Mouse (Mus musculus) heart, adult 8-10 months (tissue): ENCODE data around the gene Zc3h12c. TPM values are rescaled to one million over a fixed set of nuclear protein-coding genes. Genes with fewer than 3 reads are reported as not detected.
A peak's percentile ranks its signal among the peaks of the same experiment; 100 is the strongest.
"Not testable (repeated sequence)": the region's sequence is repeated elsewhere in the genome, so short reads cannot be mapped to it uniquely, and the experiment has no call there.

Experiments
- DNase-seq: peaks from one replicate; pipeline ENCODE4 v3.0.0; 2022; ENCODE audit warnings: low spot score
- microRNA-seq: library from miRNA; unstranded; fragments of <30 nt; microRNA quantifications from one replicate; pipeline ENCODE4 v1.2.0, GENCODE M21; 2022
- total RNA-seq, 4 experiments: library from RNA; stranded (reverse); gene quantifications; 2 replicates each; pipeline ENCODE4 v1.2.4; 2022

The Zc3h12c gene
- total RNA-seq, 4 experiments from 2014 or later, result 8.2 to 9.2 (median 8.7) TPM

DNA sequence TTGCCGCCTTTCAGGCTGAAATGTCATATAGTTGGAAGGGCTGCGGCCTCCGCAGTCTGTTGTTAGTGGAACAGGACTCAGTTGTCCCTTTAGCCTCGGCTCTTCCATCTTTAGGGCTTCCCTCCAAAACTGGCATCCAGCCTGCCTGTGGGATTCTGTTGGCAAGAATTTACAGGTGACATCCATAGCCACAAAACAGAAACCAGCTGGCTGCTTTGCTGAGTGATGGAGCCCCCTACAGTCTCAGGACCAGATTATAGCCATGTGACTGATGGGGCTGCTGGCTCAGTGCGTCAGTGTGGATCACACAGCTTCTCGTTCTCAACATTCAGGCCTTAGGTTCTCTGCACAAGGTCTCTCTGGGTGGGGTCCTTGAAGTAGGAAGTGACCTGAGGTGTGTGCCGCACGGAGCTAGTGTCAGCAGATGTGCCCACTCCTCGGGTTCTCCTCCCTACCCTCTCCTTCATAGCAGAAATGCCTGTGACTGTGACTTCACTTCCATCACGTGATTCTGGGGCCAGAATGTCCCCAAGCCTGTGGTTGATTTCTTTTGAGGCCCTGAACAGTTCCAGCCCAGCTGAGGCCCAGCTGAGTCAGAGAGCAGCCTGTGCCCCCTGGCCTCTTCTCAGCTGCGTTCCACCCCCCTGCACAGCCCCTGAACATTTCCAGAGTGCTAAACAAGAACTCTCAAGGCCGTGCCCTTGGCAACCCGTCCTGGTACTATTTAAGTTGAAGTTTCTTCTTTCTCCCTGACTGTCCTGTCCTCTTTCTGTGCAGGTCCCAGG is 66.1 kb downstream of the Zc3h12c start:
- DNase-seq, result no peak

DNA sequence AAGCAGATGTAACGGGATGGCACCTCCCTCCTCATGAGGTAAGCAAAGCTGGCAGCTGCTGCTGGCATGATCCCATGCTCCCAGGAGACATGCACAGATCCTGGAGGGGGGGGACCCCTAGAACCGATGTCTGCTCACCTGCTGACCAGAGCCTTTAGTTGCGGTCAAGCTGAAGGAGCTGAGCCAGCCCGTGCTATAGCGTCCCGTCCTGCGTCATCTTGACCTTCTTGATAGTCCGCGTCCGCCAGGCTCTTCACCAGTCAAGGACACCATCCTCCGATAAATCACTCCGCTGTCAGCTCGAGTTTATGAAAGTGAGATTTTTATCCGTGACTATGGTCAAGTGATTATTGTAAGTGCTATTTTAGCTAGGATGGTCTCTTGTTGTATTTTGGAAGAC is 67.9 kb downstream of the Zc3h12c start:
- no peak for DNase-seq

DNA sequence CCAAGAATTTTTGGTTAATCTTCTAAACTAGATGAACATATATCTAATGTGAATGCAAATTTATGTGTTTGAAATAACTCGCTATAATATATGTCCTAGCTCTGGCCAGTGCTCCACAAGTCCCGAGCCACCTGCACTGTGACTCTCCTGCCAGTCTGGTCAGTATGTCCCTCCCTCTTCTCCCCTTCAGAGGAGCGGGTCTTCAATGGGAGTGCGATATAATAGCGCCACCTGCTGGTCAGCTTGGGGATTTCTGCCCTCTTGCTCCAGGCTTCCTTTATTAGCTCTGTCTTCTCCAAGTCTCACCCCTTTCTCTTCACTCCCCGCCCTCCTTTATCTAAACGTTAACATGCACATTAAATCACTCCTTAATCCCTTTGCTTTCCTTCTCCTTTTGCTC is 69.8 kb downstream of the Zc3h12c start:
- DNase-seq, result peak; percentile 80

DNA sequence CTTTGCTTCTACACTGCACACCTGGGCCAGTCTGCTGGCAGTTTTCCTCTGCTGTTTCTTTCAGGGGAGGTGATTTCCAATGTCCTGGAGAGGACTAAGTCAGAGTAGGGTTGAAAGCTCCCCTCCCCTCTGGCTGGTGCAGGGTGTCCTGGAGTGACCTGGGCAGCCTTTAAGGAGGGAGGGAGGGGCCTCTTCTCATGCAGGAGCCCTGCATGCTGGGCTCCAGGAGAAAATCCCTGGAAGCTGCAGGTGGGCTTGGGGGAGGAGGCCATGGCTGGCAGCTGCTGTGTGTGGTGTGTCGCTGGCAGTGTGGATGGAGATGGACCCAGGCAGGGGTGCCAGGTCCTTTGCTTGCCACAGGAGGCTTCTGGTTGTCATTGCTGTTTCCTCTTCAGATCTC is 71.0 kb downstream of the Zc3h12c start:
- no peak for DNase-seq

DNA sequence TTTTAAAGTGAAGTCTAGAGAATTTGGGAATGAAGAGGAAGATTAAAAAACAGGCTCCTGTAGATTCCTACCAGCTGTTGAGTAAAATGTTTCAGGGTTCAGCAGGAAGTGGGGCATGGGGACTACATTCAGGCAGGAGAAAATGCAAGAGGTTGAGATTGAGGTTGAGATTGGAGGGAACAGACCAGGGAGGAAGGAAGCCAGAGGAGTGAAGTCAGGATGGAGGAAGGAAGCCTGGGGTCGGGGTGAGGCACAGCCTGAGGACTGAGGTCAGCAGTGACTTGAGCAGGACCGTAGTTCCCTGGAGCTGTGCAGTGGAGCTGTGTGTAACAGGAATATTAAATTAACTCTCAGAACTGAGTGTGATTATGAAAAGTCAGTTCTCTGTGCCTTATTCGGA is 72.7 kb downstream of the Zc3h12c start:
- no peak for DNase-seq

DNA sequence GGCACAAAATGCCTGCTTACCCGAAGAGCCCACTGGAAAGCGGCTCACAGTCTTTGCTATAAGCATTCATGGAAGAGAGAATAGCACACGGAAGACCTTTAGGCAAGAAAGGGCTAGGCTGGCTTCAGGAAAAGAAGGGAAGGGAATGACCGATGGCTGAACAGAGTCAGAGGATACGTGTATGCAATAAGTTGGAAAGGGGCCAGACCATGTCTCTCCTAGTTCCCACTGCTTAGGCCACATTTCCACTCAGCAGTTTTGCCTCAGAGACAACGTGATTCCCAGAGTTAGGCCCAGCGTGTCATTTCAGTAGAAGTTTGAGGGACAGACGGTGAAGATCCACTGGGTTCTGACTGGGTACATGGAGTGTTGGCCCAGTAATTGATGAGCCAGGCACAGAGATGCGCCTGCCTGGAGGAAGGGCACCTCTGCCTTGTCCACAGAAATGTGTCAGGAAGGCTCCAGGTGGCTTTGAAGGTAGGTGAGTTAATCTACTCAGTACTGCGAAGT is 73.8 kb downstream of the Zc3h12c start:
- DNase-seq, result peak; percentile 19

DNA sequence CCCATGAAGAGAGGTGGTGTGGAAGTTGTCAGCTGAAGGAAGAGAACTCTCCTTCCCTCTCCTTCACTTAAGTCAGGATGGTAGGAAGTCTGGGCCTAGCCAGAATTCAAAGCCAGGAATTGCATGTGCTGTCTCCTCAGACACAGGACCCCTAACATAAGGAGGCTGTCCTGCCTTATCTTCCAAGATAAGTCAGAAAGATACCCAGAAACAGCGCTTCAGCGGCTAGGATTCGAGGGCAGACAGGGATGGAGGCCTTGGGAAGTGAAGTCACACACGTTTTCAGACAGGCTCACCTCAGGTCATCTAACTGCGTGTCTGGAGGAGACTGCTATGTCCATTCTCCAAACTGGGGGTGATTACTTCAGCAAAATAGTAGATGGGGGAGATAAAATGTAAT is 74.4 kb downstream of the Zc3h12c start:
- no peak for DNase-seq

DNA sequence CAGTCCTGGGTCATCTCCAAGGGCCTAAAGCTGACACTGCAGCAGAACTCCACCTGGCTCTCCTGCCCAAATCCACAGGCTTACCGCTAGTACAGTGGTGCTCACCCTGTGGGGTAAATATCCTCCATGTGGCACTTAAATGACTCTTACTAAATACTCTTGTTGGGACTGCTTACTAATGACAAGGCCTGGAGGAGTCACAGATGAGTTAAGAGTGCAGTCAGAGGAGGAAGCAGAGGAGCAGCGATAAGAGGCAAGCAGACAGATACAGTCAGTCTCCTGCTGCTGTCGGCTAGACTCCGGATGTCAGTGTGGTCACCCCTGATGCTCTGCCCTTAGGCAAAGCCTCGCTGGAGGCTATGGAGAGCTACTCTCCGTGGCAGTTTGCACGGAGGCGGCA is 75.3 kb downstream of the Zc3h12c start:
- no peak for DNase-seq

DNA sequence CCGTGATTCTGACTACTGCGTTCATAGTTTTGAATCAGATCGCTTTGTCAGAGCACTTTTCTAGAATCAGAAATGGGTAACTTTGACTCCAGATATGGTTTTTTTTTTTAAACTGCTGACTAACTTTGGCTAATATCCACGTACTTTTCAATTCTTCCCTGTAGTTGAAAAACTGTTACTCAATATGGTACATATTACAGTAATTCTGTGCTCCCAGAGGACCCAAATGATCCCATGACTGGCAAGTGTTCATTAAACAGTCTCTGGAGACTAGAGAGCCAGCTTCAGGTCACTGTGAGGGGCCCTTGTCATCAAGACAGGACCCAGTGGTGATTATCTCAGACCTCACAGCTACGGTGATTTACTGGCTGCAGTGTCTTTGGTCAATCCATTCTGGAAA is 76.1 kb downstream of the Zc3h12c start:
- DNase-seq, result no peak

DNA sequence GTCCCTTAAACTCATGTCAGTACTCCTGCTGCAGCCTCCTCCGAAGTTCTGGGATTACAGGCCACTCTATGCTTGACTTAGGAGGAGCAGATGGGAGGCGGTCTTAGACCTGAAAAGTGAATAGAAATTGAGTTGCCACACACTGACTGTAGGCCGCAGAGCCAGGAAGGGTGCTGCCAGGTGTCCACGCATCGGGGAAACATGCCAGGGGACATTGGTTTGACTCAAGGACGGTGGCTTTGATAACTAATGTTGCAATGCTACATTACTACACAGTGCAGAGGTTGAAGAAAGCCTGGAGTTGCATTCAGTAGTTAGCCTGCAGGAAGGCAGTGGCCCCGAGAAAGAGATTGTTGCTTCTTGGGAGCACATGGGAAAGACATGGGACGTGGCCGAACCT is 76.6 kb downstream of the Zc3h12c start:
- DNase-seq, result no peak

DNA sequence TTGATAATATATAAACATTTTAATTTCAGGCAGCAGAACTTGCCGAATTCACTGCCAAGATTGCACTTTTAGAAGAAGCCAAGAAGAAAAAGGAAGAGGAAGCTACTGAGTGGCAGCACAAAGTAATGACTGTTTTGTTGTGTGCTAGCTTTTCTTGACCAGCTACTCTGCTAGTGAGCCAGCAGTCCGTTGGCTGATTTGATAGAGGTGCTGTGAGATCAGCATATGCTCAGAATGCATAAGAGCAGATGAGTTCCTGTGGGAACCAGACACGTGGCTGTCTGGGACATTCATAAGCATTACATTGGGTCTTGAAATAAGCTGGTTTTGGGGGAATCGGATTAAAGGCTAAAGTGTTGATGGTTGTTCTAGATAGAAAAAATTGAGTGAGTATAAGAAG is 86.0 kb downstream of the Zc3h12c start:
- DNase-seq, result no peak

DNA sequence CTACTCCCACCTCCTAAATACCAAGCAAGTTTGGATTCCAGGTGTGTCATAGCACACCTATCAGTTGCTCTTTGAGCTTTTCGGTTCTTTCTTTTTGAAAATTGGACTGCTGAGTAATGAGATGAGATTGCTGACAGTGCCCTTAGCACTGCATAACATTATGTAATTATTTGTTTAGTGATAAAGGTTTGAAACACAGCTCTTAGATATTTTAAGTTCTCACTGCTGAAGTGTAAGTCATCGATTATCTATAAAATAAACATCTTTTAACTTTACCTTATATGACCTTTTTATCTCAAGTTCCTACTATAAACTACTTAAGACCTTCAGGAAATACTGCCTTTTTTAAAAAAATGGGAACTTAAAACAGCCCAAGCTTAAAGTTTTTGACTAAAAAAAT is 86.4 kb downstream of the Zc3h12c start:
- DNase-seq, result no peak

DNA sequence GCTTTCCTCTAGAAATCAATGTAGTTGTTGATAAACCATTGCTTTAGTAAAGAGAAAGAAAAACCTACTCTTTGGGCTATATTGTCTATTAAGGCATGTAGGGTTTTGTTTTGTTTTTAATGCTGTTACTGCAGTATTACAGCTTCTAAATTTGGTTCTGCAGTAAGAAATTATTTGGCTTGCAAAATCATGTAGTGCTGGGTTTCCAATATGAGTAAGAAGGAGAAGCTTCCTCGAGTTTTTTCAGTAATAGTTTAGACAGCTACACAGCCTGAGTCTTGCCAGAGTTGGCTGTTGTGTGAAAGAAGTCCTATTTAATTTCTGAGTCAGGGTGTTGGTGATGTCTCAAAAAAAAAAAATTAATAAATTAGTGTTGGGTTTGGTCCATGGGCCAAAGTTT is 90.7 kb downstream of the Zc3h12c start:
- DNase-seq, result no peak

DNA sequence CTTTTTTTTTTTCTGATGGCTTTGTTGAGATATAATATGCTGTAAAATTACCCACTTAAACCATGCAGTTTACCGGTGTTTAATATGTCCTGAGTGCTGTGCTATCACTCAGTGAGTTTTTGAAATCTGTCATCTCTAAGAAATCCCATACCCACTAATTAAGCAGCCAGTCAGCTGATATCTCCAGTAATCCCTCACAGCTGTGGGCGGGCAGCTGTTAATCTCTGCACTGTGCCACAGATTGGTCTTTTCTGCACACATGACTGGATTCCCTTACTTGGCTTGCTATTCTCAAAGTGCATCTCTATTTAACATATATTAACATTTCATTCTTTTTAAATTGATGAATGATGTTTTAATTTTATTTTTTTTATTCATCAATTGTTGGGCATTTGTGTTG is 92.3 kb downstream of the Zc3h12c start:
- no peak for DNase-seq

DNA sequence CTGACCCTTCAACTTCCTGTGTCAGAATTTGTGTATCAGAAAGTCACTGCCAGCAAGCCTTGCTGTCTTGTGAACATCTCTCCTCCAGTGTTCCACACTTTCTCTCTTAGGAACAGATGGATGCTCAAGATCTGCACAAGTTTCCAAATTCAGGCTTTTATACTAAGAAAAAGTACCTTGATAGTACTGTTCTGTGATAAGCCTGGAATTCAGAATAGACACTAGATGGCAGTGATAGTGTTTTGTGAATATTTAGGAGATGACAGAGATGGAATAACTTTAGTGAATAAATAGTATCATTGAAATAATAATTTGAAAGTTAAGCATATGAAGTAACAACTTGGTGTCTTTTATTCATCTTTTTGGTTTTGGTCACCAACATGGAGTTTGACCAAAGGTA is 96.2 kb downstream of the Zc3h12c start:
- DNase-seq, result no peak

DNA sequence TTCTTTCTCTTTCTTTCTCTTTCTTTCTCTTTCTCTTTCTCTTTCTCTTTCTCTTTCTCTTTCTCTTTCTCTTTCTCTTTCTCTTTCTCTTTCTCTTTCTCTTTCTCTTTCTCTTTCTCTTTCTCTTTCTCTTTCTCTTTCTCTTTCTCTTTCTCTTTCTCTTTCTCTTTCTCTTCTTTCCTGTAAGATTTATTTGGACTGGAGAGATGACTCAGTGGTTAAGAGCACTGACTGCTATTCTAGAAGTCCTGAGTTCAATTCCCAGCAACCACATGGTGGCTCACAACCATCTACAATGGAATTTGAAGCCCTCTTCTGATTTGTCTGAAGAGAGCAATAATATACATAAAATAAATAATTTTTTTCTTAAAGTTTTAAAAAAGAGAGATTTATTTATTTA is 97.0 kb downstream of the Zc3h12c start:
- not testable (repeated sequence) for DNase-seq

DNA sequence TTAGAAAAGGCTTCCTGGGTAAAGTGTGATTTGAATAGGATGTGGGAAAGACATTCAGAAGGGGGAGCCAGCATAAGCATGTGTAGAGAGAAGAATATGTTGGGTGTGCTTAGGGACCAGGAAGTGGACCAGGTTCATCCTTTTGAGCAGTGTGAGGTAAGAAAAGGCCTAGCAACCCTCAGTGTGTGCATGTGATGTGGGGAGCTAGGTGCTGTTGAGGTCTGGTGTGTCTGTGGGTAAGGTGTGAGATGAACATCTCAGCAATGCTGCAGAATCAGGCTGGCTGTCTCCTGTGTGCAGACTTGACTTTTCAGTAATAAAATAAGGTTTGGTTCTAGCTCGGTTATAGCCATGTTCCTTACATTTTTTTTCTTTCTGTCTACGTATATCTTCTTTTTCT is 98.3 kb downstream of the Zc3h12c start:
- DNase-seq, result no peak

Small RNAs within 50 kb of the gene (microRNA-seq; reads per million reads assigned to microRNA genes)
- not detected for gene Gm27686
- not detected for gene Mir6244

Other genes with a start within 250 kb of the Zc3h12c start
- 10 to 100 TPM; 80.8 to 96.5 (median 88.2) TPM for gene Fdx1, start 205.0 kb downstream of the Zc3h12c start, total RNA-seq
- gene Rdx, start 121.4 kb downstream of the Zc3h12c start, total RNA-seq, result 10 to 100 TPM; 85.9 to 98.0 (median 89.2) TPM